Mouse (Mus musculus) layer of hippocampus, adult 6 months (tissue): ENCODE results near the gene F830045P16Rik. TPM values are rescaled to one million over a fixed set of nuclear protein-coding genes. Genes with fewer than 3 reads are reported as not detected.

Experiments
- long read RNA-seq, 2 experiments: library from polyadenylated mRNA; unstranded; transcript quantifications; one replicate each; pipeline ENCODE4 v2.0.0; 2019 to 2020
- polyA plus RNA-seq: library from polyadenylated mRNA; unstranded; fragments of <200 nt; fragmentation: Nextera tagmentation; gene quantifications from 2 replicates; pipeline ENCODE4 v1.2.3, GENCODE M21; 2021

Gene F830045P16Rik
- not detected in 2 replicates for polyA plus RNA-seq
- long read RNA-seq, experiment 1: 0 reads
- long read RNA-seq, experiment 2: 0 reads

DNA sequence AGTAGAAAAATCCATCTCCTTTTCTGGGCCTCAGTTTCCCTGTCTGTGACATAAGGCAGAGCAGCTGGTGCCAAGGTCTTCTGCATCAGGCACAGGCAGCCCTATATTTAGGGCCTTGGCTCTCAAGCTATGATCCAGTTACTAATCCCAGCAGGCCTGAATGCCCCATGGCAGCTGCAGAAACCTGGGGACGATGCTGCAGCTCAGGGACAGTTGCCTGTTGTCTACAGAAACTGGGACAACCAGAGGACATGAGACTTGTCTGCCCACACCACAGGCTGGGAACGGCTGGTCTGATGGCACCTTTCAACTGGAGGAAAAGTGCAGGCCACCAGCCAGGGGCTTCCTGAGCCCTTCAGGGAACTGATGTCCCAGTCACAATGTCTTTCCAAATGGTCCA is at the start of gene F830045P16Rik:
Gene F830045P16Rik (minus strand): TSS at position 226 of the 400 bp plus-strand sequence.

Other genes with a start within 250 kb of the F830045P16Rik start
- 0.20 and 0.25 TPM in 2 replicates for gene Ckap2l, start 239.4 kb downstream of the F830045P16Rik start, polyA plus RNA-seq
- gene Il1a, start 226.6 kb downstream of the F830045P16Rik start, polyA plus RNA-seq: 0.24 and 0.40 TPM in 2 replicates
- 0.20 and 0.24 TPM in 2 replicates for gene Il1b, start 165.5 kb downstream of the F830045P16Rik start, polyA plus RNA-seq
- gene Sirpa, start 56.2 kb upstream of the F830045P16Rik start, polyA plus RNA-seq: 119 and 122 TPM in 2 replicates
- gene Pdyn, start 163.2 kb upstream of the F830045P16Rik start, polyA plus RNA-seq: 9.0 and 9.3 TPM in 2 replicates